In the genomic region with DNA sequence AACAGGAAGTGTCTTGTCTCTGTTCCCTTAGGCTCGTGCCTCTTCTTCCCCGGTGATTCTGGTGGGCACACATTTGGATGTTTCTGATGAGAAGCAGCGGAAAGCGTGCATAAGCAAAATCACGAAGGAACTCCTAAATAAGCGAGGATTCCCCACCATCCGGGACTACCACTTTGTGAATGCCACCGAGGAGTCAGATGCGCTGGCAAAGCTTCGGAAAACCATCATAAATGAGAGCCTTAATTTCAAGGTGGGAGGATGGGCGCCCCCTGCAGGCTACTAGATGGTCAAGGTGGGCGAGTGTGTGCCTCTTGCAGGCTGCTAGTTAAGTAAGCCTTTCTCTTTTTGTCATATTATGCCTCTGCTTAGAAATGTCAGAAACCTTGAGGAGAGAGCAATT, we compare ENCODE assay signal across 10 mouse cellular contexts.
DNase-seq lines count a peak whose midpoint lies in the region; TF ChIP-seq lines count a peak whose summit lies in the region.
"Had no signal": no experiment of that assay in that cellular context is flagged by ENCODE, and none has a peak within 500 bp of the region (broad histone marks: within the 10 kb centered on the region; RNA-seq: fewer than 3 reads in every experiment).

No protein-coding gene starts in this region.

- H3K4me1 ChIP-seq in thymus, adult 2 months (replicated peaks; ENCODE audit: control insufficient read depth, insufficient read depth, low read length) = no peaks in the 10 kb centered on the region

- no peak overlapping the region for H3K4me3 ChIP-seq in thymus, adult 2 months (ENCODE audit: control insufficient read depth, insufficient read depth, low read length)
- H3K4me3 ChIP-seq: midbrain, embryonic 12.5 days had no signal

- TF ChIP-seq POLR2A in thymus, adult 2 months (IDR thresholded peaks at IDR 0.05; ENCODE audit: control insufficient read depth, extremely low read depth, insufficient read depth, low read length, poor library complexity) = no peak

- no peaks in the 10 kb centered on the region for H3K36me3 ChIP-seq in thymus, adult 2 months (ENCODE audit: control insufficient read depth, insufficient read depth, low read length)
- H3K36me3 ChIP-seq: G1E; midbrain, embryonic 12.5 days had no signal

- H3K27me3 ChIP-seq in thymus, adult 2 months (ENCODE audit: control insufficient read depth, insufficient read depth, low read length) = no peaks in the 10 kb centered on the region
- H3K27me3 ChIP-seq: midbrain, embryonic 12.5 days had no signal

- no peak overlapping the region for H3K27ac ChIP-seq in thymus, adult 2 months (ENCODE audit: control insufficient read depth, insufficient read depth, low read length)
- H3K27ac ChIP-seq: midbrain, embryonic 12.5 days had no signal

- 83% methylated on average over 12 of the region's 12 CpGs for WGBS in thymus, adult 2 months

- peak; percentile 19 for DNase-seq in gastrocnemius, postnatal 10 days
- DNase-seq in gastrocnemius, postnatal 25 days = no peak
- peak; percentile 8 for DNase-seq in thymus, adult 2 months
- DNase-seq in thymus, adult 18-20 months = no peak
- peak; percentile 27 for DNase-seq in embryo, embryonic 9.5 days (ENCODE audit: extremely low spot score)
- DNase-seq in left cerebral cortex, adult 18-20 months (ENCODE audit: low spot score in 2 of 2) = peak; percentile 58 to 61
- peak; percentile 60 to 71 for DNase-seq in right cerebral cortex, adult 2 months (ENCODE audit: low spot score in 2 of 2)
- no peak for DNase-seq in urinary bladder, postnatal 4 days (ENCODE audit: low spot score in 2 of 2)

- 0 out of 2 replicates have a peak, but pooled peaks have one; percentile 39 for TF ChIP-seq CTCF in thymus, adult 2 months (IDR thresholded peaks at IDR 0.05; ENCODE audit: borderline replicate concordance, control insufficient read depth, extremely low read depth, insufficient read depth, low read length, poor library complexity)

Comparison
In these comparisons a context has a peak if more than half of its experiments do, and no peak if none do; other contexts are left out.
1. DNase-seq: peak in gastrocnemius, postnatal 10 days (single experiment), thymus, adult 2 months (single experiment), embryo, embryonic 9.5 days (single experiment), left cerebral cortex, adult 18-20 months (2 of 2) and right cerebral cortex, adult 2 months (2 of 2); none in gastrocnemius, postnatal 25 days (single experiment), thymus, adult 18-20 months (0 of 2) and urinary bladder, postnatal 4 days (0 of 2).